Mouse (Mus musculus): ENCODE results near the gene Ampd3.

Ampd3 gene

DNA sequence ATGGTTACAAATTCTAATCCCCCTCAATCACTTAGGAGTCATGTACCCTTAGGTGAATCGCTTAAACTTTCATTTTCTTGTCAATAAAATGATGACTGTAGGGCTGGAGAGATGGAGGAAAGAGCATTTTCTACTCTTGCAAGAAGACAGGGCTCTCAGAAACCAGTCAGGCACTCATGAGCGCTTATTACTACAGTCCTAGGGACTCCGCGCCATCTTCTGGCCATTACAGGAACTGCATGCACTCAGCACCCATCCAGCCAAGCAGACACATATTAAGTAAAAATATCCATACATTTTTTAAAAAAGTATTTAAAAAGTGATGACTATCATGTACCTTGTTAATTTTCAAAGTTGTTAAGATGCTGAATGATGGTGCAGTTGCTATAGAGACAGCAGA, 33.0 kb downstream of the Ampd3 start:
- DNase-seq (ENCODE audit: low spot score): peak; percentile 81

DNA sequence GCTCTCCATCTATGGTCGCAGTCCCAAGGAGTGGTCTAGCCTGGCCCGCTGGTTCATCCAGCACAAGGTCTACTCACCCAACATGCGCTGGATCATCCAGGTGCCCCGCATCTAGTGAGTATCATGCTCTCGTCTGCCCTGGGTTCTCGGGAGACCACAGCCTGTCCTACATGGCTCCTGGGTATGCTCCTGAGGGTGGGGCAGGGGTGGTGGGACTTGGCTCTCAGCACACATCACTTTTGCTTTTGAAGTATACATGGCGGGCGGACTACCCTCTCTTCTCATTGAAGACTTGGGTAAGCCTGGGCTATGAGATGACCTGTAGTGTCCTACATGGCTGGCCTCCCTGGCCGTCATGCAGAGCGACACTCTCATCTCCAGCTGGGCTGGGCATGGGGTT, 35.1 kb downstream of the Ampd3 start:
- no peak for DNase-seq (ENCODE audit: low spot score)

DNA sequence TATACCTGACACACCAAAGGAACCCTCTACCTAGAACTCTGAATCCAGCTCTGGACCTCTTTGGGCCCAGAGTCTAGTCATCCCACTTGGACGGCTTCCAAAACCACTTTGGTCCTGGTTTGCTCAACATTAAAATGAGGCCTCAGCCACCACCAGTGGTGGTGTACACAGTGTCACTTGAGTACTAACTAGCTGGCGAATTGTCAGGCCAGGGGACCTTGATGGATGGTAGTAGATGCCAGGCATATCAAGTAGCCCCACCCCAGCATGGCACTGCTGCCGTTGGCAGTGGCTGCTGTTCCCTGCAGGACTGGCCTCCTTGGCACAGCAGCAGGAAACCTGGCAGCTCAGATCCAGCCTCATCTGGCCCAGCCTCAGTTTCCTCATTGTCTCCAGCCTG, 36.3 kb downstream of the Ampd3 start:
- DNase-seq (ENCODE audit: low spot score): no peak

DNA sequence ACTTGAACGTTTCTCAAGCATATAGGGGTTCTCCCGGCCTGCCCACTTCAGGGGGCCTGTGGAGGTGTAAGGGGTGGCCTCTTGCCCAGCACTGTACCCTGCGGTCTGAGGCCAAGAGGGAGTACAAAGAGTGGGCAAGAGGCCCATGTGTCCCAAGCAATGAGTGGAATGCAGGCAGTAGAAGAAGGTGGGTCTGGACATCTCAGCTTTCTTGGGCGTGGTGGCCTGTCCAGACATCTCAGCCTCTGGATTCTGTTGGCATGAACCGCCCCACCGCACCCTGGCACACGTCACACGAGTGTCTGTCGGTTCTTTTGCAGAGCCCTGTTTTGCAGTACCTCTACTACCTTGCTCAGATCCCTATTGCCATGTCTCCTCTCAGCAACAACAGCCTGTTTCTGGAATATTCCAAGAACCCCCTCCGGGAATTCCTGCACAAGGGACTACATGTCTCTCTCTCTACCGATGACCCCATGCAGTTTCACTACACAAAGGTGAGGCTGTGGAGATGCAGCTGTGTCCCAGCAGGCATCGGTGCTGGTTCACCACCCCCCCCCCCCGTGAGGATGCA, 39.5 kb downstream of the Ampd3 start:
- DNase-seq (ENCODE audit: low spot score): no peak

DNA sequence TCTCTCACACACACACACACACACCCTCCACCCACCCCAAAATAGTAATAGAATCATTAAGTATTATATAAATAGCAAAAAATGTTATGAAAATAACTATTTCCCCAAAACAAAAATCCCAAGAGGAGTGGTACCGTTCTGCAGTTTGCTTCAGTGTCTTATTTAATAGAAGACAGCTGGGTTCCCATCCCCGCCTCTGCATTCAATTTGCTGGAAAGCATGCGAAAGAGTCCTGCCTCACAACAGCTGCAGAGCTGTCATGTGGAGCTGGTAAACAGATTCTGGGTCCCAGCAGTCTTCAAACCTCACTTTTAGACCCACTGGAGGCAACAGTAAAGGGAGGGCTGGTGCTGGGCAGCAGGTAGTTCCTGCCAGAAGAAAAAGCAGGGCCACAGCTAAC, 41.0 kb downstream of the Ampd3 start:
- DNase-seq (ENCODE audit: low spot score): no peak

DNA sequence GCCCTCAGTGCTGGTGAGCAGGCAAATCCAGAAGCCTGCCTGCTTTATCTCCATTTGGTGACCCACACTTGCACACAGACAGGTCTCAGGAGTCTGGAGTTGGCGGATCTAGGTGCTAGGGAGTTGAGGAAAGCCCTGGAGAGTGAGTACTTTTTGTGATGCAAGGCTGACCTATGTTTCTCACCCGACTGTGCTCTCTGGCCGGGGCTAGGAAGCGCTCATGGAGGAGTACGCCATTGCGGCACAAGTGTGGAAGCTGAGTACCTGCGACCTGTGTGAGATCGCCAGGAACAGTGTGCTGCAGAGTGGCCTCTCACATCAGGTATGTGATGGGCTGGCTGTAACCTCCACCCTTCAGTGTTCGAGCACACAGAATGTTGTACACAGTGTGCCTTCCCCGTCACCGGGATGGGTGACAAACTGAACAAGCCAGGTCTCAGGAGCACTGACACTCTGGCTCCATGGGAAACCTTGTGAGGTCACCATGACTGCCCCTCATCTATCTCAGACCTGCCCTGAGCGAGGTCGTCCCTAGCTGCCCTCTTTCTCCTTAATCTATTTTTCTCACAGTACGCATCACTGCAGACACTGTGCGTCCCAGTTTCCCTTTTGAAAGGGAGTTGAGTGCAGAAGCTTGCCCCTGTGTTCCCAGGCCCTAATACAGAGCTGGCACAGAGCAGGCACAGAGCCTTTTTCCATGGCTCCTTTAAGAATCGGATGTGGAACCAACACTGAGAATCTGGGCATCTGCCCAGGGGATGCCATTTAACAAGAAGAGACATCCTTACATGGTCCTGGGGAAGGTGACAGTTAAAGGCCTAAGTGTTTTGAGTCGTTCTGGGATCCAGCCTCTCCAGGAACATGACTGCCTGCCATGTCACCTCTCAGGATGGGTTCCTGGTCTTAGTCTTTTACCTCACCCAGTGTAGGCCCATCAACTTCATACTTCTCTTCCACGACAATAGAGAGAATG, 41.9 kb downstream of the Ampd3 start:
- no peak for DNase-seq (ENCODE audit: low spot score)

DNA sequence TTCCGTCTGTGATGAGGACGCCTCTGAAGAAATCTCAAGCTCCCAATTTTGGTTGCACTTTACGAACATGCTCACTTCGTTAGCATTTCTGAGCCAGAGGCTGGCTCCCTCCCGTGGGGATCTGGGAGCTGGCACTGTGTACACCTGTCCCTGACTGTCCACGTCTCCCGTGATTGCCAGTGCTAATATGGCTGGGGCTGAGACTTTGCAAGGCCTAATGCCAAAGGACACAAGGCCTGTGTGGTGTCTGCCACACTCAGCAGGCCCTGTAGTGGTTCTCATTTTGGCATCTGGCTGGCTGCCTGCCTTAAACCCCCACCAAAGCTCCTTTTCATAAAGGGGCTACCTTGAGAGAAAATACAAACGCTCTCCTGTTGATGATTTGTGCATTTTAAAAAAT, 43.0 kb downstream of the Ampd3 start:
- no peak for DNase-seq (ENCODE audit: low spot score)

DNA sequence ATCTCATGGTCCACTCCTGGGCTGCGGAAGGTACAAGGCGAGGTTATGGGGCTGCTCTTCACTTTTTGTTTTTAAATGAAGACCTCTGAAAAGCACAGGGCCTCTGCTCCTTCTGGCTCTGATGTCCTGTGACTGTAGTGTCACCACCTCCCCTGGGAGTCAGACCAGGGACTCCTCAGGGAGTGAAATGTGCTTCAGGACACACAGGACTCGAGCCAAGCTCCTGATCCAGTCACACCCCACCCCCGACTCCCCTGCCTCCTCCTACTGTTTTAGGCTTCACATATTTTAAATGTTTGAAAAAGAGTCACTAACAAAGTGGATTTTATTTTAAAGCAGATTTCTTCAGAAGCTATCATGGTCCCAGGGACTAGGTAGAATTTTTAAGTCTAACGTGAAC, 43.5 kb downstream of the Ampd3 start:
- no peak for DNase-seq (ENCODE audit: low spot score)

DNA sequence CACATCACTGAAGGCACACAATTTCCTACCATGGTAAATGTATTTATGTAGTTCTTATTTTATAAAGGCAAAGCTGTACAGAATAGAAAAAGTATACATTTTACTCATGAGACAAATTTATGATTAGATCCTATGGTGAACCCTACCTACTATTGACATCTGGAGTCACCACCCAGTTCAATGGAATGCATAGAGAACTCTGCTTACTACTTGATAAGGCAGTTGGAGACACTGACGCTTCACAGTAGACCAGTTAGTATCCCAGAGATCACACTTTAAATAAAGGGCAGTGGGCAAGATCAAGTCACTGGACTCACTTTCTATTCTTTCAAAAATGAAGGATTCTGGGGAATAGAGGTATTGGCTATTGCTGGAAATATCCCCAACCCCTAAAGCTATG, 46.0 kb downstream of the Ampd3 start:
- DNase-seq (ENCODE audit: low spot score): peak; percentile 47

DNA sequence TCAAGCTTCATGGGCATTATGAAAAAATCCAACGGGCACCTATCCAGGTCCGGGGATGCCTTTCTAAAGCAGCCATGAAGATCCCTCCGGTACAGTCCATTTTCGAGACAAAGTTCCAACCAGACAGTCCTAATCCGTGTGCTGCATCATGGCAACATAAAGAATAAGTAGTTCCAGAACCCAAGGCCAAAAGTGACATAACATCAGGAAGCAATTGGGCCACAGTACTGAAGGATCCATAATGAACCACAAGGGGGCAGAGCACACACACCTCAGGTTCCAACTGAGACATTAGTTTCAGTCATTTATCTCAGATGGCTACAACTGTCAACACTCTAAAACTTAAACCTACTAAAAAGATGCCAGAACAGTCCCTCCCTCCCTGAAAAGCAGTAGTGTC, 48.0 kb downstream of the Ampd3 start:
- peak; percentile 76 for DNase-seq (ENCODE audit: low spot score)

DNA sequence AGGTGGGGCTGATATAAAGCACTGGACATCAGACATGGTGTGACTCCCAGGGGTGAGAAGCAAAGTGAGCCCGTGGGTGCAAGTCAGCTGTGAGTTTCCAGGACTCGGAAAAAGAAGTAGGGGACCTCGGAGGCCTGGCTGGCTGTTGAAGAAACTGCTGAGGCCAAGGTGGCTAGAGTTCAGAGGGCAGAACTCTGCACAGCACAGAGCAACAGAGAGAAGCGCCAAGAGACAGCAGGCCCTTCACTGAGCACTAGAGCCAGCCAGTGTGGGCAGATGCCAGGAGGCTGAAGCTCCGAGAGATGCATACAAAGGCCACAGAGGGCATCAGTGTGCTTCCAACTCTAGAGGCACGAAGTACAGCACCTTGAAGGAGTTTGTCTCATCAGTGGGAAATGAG, 50.2 kb downstream of the Ampd3 start:
- DNase-seq (ENCODE audit: low spot score): no peak

DNA sequence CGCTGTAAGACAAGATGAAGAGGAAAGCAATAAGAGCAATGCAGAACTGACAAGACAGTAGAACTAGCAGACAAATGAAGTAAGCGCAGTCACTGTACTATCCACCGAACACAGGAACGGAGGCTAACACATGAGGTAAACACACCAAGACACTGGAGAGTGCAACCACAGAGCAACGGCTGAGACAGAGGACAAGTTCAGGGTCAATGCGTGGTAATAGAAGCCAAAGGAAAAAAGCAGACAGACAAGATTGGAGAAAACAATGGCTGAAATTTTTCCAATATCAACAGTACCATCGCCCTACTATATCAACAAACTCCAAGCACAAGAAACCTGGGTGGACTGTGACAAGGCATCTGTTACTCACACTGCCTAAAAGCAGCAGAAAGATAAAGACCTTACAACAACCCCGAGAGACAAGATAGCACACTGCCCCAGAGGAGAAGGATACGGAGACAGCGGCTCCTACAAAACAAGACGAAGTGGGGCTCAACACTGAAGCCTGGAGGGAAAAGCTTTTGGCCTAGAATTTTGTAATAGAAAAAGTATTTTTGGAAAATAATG, 50.9 kb downstream of the Ampd3 start:
- peak; percentile 68 for DNase-seq (ENCODE audit: low spot score)

DNA sequence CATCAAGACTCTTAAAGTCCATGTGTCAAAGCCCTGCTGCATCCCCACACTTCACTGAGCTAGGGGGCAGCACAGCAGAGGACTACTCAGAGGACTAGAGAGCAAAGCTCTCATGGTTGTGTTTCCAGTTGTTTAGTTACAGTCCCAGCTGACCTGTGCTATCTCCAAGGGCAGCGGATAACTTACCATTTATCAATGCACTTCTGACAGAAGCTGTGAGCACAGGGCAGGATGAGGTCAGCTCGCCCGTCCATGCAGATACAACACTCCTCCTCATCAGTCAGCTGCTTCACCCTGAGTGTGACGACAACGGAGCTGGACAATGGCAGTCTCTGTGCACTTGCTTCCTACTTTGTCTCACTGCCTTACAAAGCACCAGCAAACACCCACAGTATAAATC, 53.1 kb downstream of the Ampd3 start:
- DNase-seq (ENCODE audit: low spot score): no peak

DNA sequence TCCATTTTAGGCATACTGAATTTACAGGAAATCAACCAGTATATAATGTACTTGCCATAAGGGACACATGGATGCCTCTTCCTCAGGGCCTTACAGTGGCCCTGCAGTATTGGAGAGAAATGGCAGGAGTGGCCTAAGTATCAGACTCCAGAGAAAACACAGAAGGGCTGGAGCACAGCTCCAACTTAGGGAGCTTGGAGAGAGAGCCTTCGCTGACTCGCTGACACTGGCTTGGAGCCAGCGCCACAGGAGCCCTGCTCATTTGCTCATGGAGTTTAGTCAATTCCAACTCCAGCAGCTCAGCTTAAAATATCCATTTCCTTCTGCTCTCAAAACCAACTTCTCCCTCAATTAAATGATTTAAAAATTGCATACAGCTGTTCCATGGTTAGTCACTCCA, 53.6 kb downstream of the Ampd3 start:
- DNase-seq (ENCODE audit: low spot score): no peak

DNA sequence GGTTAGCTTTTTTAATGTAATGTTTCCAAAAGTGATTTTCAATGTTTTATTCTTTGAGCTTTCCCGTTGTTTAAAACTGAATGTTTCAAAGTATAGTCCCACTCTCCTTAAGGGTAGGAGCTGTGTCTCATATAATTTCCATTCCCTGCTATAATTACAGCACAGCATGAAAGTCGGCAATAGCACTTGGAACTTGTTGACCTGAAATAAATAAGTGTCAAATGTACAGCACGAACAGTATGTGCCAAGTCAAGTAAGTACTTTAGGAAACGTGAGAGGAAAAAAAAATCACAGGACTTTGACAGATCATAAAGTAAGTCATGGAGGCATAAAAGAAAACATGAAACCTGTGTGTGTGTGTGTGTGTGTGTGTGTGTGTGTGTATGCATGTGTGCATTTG, 54.0 kb downstream of the Ampd3 start:
- DNase-seq (ENCODE audit: low spot score): no peak

DNA sequence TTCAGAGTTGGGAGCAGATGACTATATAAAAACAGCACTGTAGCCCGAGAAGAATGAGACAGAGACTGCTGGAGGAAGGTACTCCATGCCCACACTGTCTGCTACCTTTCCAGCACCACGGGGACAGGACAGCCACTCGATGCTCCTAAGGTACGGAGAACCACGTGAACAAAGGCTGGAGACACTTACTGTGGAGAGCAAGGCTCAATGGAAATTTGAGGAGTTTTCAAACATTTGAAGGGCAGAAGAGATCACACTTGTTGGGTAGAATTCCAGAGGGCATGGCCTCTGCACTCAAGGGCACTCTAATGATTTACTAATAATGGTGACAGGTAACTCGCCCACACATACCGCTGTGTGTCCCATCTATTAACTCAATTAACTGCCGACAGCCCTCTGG, 55.1 kb downstream of the Ampd3 start:
- no peak for DNase-seq (ENCODE audit: low spot score)

DNA sequence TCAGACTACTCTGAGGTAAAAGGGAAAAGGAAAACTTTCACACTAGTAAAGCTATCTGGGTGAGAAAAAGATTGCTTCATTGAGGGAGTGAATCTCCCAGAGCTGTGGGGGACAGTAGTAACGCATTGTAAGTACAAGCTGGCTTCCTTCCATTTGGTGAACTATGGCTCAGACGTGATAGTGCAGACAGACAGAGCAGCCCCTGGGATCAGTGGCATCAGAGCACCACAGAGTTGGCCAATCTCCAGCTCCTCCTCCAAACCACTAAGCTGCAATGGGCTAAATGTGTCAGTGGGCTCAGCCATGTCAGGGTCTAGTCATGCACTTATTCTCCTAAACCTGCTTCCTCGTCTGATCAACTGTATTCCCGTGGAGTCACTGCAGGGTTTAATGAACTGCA, 55.6 kb downstream of the Ampd3 start:
- DNase-seq (ENCODE audit: low spot score): no peak

DNA sequence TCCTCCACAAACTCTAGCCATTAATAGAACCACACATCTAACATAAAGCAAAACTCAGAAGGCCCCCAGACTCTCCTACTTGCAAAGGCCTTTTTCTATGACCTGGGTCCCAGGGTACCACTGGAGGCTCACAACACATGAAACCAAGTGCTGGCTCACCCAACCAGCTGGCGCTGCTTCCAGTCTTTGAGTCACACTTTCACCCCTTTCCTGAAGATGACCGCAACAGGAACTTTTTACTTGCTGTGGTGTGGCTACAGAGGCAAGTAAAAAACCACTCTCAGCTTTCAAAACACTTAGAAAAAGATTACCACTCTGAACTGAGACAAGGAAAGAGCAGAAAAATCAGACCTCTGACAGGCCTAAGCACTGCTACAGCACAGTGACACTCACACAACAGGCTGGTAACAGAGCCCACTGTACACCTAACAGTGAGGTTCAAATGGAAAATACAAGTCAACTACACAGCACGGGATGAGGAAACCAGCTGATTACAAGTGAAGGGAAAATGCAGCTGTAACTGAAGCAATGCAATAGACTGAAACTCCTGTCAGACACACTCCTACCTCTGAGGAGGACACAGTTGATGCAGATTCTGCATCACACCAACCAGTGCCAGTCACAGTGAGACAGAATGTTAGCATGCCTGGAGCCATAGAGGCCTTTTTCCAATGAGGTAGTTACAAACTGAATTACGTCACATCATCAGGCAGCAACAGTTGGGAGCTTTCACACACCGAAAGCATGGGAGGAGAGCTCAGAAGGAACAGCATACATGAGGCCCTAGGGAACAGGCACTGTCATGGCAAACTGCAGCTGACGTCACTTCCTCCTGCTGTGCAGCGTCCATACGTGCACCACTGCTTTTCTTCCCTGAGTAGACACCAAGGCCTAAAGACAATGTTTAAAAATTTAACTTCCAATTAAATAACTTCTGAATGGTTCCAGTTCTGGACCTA, 56.3 kb downstream of the Ampd3 start:
- no peak for DNase-seq (ENCODE audit: low spot score)

DNA sequence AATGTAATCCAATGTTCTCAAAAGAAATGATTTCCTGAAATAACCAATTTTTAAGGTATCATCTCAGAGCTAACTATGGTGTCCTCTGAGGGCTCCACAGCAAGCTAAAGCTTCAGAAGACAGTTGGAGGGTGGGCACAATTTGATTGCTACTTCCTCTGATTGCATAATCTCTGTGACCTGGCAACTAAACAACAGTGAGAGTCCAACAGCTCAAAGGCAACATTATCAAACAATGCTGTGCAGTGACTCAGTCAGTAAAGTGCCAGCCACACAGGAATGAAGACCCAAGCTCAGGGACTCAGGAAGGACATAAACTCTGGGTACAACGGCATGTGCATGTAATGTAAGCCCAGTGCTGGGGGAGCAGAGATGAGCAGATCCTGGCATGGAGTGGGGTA, 65.0 kb downstream of the Ampd3 start:
- no peak for DNase-seq (ENCODE audit: low spot score)

DNA sequence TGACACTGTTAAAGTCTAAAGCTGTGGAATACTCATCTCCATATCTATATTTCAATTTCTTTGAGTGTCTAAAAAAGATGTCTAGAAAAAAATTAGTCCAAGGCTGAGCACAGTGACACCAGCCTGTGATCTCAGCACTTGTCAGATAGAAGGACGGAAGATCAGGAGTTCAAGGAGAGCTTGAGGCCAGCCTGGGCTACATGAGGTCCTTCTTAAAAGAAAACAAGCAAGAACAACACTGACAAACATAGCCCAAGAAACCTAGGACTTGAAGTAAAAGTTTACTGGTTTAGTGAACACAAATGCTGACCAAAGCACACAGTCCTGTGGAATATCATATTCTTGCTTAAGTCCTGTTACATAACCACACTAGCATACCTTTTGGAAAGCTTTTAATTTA, 66.0 kb downstream of the Ampd3 start:
- no peak for DNase-seq (ENCODE audit: low spot score)

DNA sequence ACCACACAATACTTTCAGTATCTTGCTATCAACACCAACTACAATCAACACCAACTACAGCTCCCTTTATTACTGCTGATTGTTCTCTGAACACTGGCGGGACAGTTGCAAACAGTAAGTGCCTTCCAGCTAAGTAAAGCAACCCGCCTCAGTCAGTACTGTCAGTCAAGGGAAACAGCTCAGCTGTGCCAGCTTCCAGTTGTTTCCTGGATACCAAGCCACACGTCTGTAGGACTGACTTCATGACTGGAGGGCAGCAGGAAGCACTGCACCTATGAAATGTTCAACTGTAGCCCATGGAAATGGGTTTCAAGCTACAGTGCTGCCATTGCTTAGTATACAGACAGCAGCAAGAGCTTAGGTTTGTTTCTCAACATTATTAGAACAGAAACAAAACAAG, 66.5 kb downstream of the Ampd3 start:
- no peak for DNase-seq (ENCODE audit: low spot score)

DNA sequence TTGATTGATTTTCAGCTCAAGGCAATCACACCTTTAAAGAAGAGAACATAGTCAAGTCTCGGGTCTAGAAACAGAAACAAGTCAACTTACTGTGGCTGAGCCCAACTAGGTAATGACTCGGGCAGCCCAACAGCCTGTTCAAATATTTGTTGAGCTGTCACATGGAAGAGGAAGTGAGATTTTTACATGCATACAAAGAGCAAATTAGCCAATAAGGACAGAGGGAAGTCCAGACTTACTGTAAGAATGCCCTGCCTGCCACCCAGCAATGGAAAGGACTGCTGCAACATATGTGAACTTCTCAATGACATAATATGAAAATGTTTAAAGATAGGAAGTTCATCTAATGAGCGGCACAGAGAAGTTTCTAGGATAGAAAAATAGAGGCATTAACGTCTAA, 72.3 kb downstream of the Ampd3 start:
- no peak for DNase-seq (ENCODE audit: low spot score)
